Mouse (Mus musculus) kidney, adult 2 months (tissue): ENCODE results near the gene Rai14.

ENCODE experiments used
- CTCF ChIP-seq: fragments of 200-500 bp; conservative IDR thresholded peaks from 2 replicates; pipeline ENCODE4 v1.5.1; 2011; ENCODE audit warnings: low read depth, mild to moderate bottlenecking, control low read depth, low read length, moderate library complexity, mixed read lengths; ENCODE audit not compliant: insufficient read depth, insufficient read length
- POLR2A ChIP-seq: fragments of 200-500 bp; IDR thresholded peaks from one replicate; pipeline ENCODE4 v1.6.1; 2011; ENCODE audit warnings: low read depth, low read length, control low read depth

DNA sequence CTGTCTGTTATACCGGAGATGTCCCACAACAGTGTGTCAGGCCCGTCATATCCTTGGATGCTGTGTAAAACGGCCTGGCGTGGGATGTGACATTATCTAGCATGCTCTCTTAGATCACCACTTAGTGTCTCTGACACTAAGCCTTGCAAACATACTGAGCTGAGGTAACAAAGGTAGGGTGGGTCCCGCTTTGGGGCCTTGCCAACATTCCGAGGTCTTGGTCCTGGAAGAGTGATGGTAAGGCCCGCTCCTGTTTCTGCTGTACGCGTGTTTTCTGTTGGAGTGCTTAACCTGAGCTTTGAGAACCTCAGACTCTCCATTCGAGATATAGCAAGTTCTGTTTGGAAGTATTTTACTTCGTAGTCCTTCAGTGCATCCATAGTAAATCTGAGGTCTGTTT is 5.8 kb upstream of the Rai14 start:
- no peak for TF ChIP-seq POLR2A
- no peak for TF ChIP-seq CTCF
